Mouse (Mus musculus): Measurements from ENCODE around the gene Ccdc69.

Gene Ccdc69

GRCm38 (mm10) chr11:55005684-55006083 is 72.2 kb downstream of the Ccdc69 start:
- no peak for DNase-seq

GRCm38 (mm10) chr11:55004970-55005502 is 72.9 kb downstream of the Ccdc69 start:
- peak; percentile 68 for DNase-seq
